Mouse (Mus musculus) G1E (cell line): ENCODE results near the gene Sirt3.

Experiments used
- CTCF ChIP-seq: IDR thresholded peaks from 2 replicates; pipeline ENCODE4 v1.5.1; 2012; ENCODE audit warnings: low read depth, low read length, inconsistent platforms, mixed read lengths
- POLR2AphosphoS5 ChIP-seq: IDR thresholded peaks from 2 replicates; pipeline ENCODE4 v1.6.1; 2012; ENCODE audit warnings: low read depth, low read length, inconsistent platforms; ENCODE audit not compliant: insufficient replicate concordance

GRCm38 (mm10) chr7:140834968-140835757 is 46.9 kb downstream of the Sirt3 start, which contains the start of gene Urah:
- TF ChIP-seq CTCF (no peak), POLR2AphosphoS5 (no peak)
